Mouse (Mus musculus) kidney, embryonic 14.5 days (tissue): ENCODE data around the gene Ttc41. TPM values are rescaled to one million over a fixed set of nuclear protein-coding genes. Genes with fewer than 3 reads are reported as not detected.

Experiments used
- ATAC-seq: fragments of 200-750 bp; cut with Nextera tagmentation; 2 replicates; pipeline ENCODE4 v1.8.0; 2017; ENCODE audit warnings: moderate number of reproducible peaks, mild to moderate bottlenecking, moderate TSS enrichment, moderate library complexity; ENCODE audit not compliant: low FRiP score, low TSS enrichment
- H3K27ac ChIP-seq: fragments of 300-500 bp; sonication (generic); 2 replicates; pipeline ENCODE4 v1.5.1; 2014; ENCODE audit warnings: low read depth, mild to moderate bottlenecking, low read length, moderate library complexity, mixed read lengths
- H3K27me3 ChIP-seq: fragments of 300-500 bp; sonication (generic); 2 replicates; pipeline ENCODE4 v1.6.1; 2014; ENCODE audit warnings: mild to moderate bottlenecking, low read length; ENCODE audit not compliant: control insufficient read depth, insufficient read depth
- H3K36me3 ChIP-seq: fragments of 300-500 bp; sonication (generic); 2 replicates; pipeline ENCODE4 v1.6.1; 2014; ENCODE audit warnings: low read length, mixed read lengths; ENCODE audit not compliant: control insufficient read depth, insufficient read depth
- H3K4me1 ChIP-seq: fragments of 300-500 bp; sonication (generic); 2 replicates; pipeline ENCODE4 v1.6.1; 2014; ENCODE audit warnings: low read length, mixed read lengths; ENCODE audit not compliant: control insufficient read depth, insufficient read depth
- H3K4me2 ChIP-seq: fragments of 300-500 bp; sonication (generic); replicated peaks from 2 replicates; pipeline ENCODE4 v1.6.1; 2014; ENCODE audit warnings: low read depth, mild to moderate bottlenecking, low read length
- H3K4me3 ChIP-seq: fragments of 300-500 bp; sonication (generic); 2 replicates; pipeline ENCODE4 v1.5.1; 2014; ENCODE audit warnings: mild to moderate bottlenecking, low read length
- H3K9ac ChIP-seq: fragments of 300-500 bp; sonication (generic); 2 replicates; pipeline ENCODE4 v1.6.1; 2014; ENCODE audit warnings: low read depth, mild to moderate bottlenecking, low read length, moderate library complexity
- H3K9me3 ChIP-seq: fragments of 300-500 bp; sonication (generic); 2 replicates; pipeline ENCODE4 v1.6.1; 2016; ENCODE audit warnings: low read length; ENCODE audit not compliant: control insufficient read depth
- WGBS: fragments of 180-500 bp; shearing (Covaris S2); extraction: QIAGEN DNeasy Blood & Tissue Kit; methylation state at CpG from one replicate; pipeline ENCODE4 v1.1.7; 2014; 5-methylcytosine and 5-hydroxymethylcytosine counted together
- polyA plus RNA-seq: library from polyadenylated mRNA; unstranded; fragments of >200 nt; fragmentation: Nextera tagmentation; extraction: Ambion mirVana; gene quantifications from 2 replicates; pipeline ENCODE4 v1.2.1, GENCODE M21; 2014

Gene Ttc41
- polyA plus RNA-seq, 1 experiment from 2014 or later = 1.2 TPM

GRCm38 (mm10) chr10:86703375-86703774 lies 2.2 kb upstream of the Ttc41 start:
- 66% methylated on average over 4 of the region's 4 CpGs for WGBS
- H3K27me3 ChIP-seq = no peaks in the 10 kb centered on the region
- peaks cover 43% of the 10 kb centered on the region for H3K4me1 ChIP-seq
- no peak for ATAC-seq
- peaks cover 55% of the 10 kb centered on the region for H3K36me3 ChIP-seq
- peak overlapping the region; percentile 88 for H3K4me2 ChIP-seq
- H3K9me3 ChIP-seq = no peaks in the 10 kb centered on the region
- H3K27ac ChIP-seq = no peak overlapping the region
- peak overlapping the region; percentile 95 for H3K9ac ChIP-seq
- H3K4me3 ChIP-seq = peak overlapping the region; percentile 94

GRCm38 (mm10) chr10:86704141-86704540 lies 1.5 kb upstream of the Ttc41 start:
- Histone ChIP-seq H3K9me3 (no peaks in the 10 kb centered on the region), H3K36me3 (peaks cover 49% of the 10 kb centered on the region), H3K27me3 (no peaks in the 10 kb centered on the region), H3K4me2 (peak overlapping the region; percentile 88), H3K4me1 (peaks cover 43% of the 10 kb centered on the region), H3K4me3 (peak overlapping the region; percentile 94), H3K27ac (no peak overlapping the region), H3K9ac (peak overlapping the region; percentile 95)
- ATAC-seq = no peak
- WGBS = 4% methylated on average over 8 of the region's 8 CpGs

- under 1% methylated on average over 33 of the region's 33 CpGs for WGBS
- peaks cover 43% of the 10 kb centered on the region for H3K4me1 ChIP-seq
- peak; percentile 2; the same call in 1 of the 2 replicates for ATAC-seq
Observed at GRCm38 (mm10) chr10:86704589-86705191, 921 bp upstream of the Ttc41 start.

DNA sequence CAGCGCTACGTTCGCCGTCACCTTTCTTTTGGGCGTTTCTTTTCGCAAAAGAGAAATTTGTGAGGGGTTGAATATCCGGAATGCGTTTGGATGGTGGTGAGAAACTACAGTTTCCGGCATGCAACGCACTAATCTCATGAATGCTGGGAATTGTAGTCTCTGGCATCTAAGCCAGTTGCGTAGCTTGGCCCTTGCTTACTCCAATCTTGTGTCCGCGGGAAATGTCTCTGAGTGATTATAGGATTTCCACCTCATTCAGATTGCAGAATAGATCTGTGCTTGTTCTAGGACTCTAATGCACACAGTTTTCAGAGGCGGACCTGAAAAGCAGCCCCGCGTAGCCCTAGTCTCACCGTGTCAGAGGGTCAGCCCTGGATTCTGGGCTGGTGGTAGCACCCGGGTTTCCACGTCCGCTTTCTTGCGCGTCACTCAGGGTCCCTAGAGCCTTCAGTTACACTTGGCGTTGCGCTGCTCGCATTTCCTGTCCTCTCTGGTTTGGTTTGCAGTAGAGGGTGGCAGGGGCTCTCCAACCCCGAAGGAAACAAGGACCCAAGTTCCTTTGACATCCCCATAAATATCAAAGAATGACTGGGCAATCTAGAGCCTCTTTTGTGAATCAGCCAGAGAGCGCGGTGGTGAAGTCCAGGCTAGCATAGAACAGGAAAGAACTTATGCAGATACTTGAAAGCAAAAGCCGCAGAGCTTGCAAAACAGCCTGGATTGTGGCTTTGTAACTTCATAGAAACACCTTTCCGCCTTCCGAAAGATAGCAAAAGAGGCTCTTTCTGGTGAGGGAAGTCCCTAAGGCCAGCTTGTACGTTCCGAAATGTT lies 526 bp downstream of the Ttc41 start:
- WGBS = 4% methylated on average over 33 of the region's 33 CpGs

More at GRCm38 (mm10) chr10:86704589-86705191, 921 bp upstream of the Ttc41 start:
- Histone ChIP-seq H3K9ac (peak overlapping the region; percentile 95), H3K4me3 (peak overlapping the region; percentile 94), H3K4me2 (peak overlapping the region; percentile 88), H3K27me3 (no peaks in the 10 kb centered on the region), H3K36me3 (peaks cover 44% of the 10 kb centered on the region), H3K27ac (peak overlapping the region; percentile 80), H3K9me3 (no peaks in the 10 kb centered on the region)

GRCm38 (mm10) chr10:86707134-86707533 lies 1.5 kb downstream of the Ttc41 start:
- Histone ChIP-seq H3K9me3 (no peaks in the 10 kb centered on the region), H3K4me2 (no peak overlapping the region), H3K27ac (peak overlapping the region; percentile 88; the same call in 1 of the 2 replicates), H3K4me1 (peaks cover 25% of the 10 kb centered on the region), H3K36me3 (peaks cover 21% of the 10 kb centered on the region), H3K4me3 (no peak overlapping the region), H3K9ac (peak overlapping the region; percentile 63; the same call in 1 of the 2 replicates), H3K27me3 (no peaks in the 10 kb centered on the region)
- WGBS = 92% methylated on average over 3 of the region's 3 CpGs
- no peak for ATAC-seq

More for the DNA sequence above, 526 bp downstream of the Ttc41 start:
- H3K4me2 ChIP-seq = peak overlapping the region; percentile 66
- peak; percentile 87 for ATAC-seq
- H3K36me3 ChIP-seq = peaks cover 29% of the 10 kb centered on the region
- no peaks in the 10 kb centered on the region for H3K9me3 ChIP-seq
- H3K9ac ChIP-seq = peak overlapping the region; percentile 63
- H3K4me3 ChIP-seq = peak overlapping the region; percentile 94
- no peaks in the 10 kb centered on the region for H3K27me3 ChIP-seq
- peak overlapping the region; percentile 88 for H3K27ac ChIP-seq
- peaks cover 33% of the 10 kb centered on the region for H3K4me1 ChIP-seq

DNA sequence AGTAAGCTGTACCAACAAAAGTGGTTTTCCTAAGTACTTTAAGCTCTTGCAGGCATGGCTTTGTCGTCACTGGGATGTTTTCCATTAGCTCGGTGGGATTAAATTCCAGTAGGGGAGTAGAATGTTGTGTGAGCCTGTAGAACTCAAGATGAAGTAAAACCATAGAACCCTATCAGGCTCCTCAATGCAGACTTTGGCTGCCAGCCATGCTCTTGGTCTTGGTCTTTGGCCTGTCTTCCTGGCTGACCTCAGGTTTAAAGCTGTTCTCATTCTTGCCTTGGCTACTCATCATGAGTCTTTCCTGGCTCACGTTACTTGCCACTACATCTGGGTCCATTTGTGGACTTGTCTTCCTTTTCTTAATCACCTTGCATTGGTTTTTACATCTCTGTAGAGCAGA lies 6.5 kb downstream of the Ttc41 start:
- Histone ChIP-seq H3K9ac (no peak overlapping the region), H3K9me3 (no peaks in the 10 kb centered on the region), H3K27ac (no peak overlapping the region), H3K27me3 (no peaks in the 10 kb centered on the region), H3K4me2 (no peak overlapping the region), H3K36me3 (no peaks in the 10 kb centered on the region), H3K4me3 (no peak overlapping the region), H3K4me1 (no peaks in the 10 kb centered on the region)
- no peak for ATAC-seq
- WGBS = 84% methylated on average over 3 of the region's 3 CpGs

DNA sequence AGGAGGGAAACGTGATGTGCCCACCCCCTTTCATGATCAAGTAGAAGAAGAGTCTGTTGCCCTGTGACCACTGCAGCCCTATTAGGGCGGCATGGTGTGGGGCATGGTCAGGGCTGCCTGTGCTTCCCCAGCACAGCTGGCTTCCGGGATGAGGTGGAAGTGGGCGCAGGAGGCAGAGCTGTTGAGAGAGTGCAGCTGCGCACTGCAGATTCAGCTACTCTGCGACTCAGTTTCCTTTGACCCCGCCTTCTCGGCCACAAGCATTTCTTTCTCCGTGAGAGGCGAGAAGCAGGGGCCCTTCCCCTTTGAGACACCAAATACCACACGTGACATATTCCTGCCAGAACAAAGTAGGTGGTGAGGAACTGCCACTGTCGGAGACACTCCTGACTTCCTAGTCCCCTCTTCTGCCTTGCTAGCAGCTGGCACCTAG lies 22.0 kb downstream of the Ttc41 start:
- H3K4me1 ChIP-seq = peaks cover 7% of the 10 kb centered on the region; the same call in 1 of the 2 replicates
- WGBS = under 1% methylated on average over 12 of the region's 12 CpGs
- H3K36me3 ChIP-seq = no peaks in the 10 kb centered on the region
- no peak overlapping the region for H3K27ac ChIP-seq
- no peaks in the 10 kb centered on the region for H3K9me3 ChIP-seq
- H3K9ac ChIP-seq = peak overlapping the region; percentile 42; the same call in 1 of the 2 replicates
- peak overlapping the region; percentile 30; the same call in 1 of the 2 replicates for H3K4me3 ChIP-seq
- peak overlapping the region; percentile 52 for H3K4me2 ChIP-seq
- ATAC-seq = peak; percentile 89
- H3K27me3 ChIP-seq = no peaks in the 10 kb centered on the region

DNA sequence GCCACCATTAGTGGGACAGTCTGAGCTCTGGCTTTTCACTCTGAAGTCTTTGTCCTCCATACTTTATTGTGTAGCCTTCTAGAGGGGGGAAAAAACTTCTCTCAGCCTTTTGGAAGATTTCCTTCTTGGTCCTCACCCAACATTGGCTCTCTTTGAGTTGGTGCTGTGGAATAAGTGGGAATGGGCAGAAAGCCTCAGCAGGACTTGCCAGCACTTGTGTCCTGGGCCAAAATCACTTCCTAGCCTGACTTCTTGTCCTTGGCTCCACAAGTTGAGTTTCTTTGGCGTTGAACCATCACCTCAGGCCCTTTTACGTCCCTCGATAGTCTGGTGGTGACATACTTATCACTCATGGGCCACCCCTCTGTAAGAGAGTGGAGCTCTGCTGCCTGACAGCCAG lies 22.6 kb downstream of the Ttc41 start:
- H3K36me3 ChIP-seq = no peaks in the 10 kb centered on the region
- peaks cover 7% of the 10 kb centered on the region; the same call in 1 of the 2 replicates for H3K4me1 ChIP-seq
- H3K9ac ChIP-seq = no peak overlapping the region
- no peak overlapping the region for H3K4me2 ChIP-seq
- no peaks in the 10 kb centered on the region for H3K9me3 ChIP-seq
- WGBS = 95% methylated on average over 3 of the region's 3 CpGs
- no peak for ATAC-seq
- no peaks in the 10 kb centered on the region for H3K27me3 ChIP-seq
- H3K4me3 ChIP-seq = no peak overlapping the region
- H3K27ac ChIP-seq = no peak overlapping the region
